Mouse (Mus musculus) mature B cell (primary cell): ENCODE results near the gene Gdpgp1.

ENCODE experiments used
- in situ Hi-C: fragments of 300-500 bp; cut with MboI; formaldehyde crosslinking; loops from 2 replicates; pipeline ENCODE4 v1.14.3; 2019

Gdpgp1 gene

GRCm38 (mm10) chr7:80221179-80221750 lies 11.4 kb upstream of the Gdpgp1 start:
- in situ Hi-C loops: no loop called here

GRCm38 (mm10) chr7:80227065-80227464 lies 5.6 kb upstream of the Gdpgp1 start:
- in situ Hi-C loops: no loop called here

DNA sequence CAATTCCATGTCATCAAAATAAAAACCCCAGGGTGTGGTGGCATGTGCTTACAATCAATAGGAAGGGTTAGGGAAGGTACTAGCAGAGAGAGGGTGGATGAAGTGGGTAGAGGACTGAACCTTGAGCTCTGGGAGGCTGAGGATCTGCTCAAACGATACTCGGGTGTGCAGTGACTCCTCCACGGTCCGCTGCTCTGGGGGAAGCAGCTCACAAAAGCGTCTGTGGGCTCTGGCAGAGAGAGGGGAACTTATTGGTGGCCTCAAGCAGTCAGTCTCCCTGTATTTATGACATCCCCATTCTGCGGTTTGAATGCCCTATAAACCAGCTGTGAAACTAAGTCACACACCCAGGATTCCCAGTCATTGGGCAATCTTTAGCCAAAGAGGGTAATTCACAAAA lies 2.5 kb upstream of the Gdpgp1 start:
- in situ Hi-C loops: no loop called here

- in situ Hi-C loops: no loop called here
Measured at GRCm38 (mm10) chr7:80231971-80232488, 635 bp upstream of the Gdpgp1 start.

DNA sequence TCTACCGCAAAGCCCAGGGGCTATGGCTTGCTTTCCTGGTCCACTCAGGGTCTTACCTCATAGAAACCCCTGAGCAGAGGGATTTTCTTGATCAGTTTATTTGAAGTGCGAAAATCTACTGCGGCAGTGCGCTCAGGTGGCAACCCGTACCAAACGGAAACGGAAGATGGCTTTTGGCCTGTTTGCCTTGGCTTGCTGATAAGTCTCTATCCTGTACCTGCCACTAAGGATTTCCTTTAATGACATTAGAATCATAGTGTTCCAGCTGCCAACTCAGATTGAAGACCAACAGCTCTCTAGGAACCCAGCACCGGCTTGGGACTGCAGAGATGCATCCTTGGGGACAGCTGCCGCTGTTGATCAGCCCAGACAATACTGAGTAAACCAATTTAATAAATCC lies 1.1 kb downstream of the Gdpgp1 start:
- in situ Hi-C loops: no loop called here

DNA sequence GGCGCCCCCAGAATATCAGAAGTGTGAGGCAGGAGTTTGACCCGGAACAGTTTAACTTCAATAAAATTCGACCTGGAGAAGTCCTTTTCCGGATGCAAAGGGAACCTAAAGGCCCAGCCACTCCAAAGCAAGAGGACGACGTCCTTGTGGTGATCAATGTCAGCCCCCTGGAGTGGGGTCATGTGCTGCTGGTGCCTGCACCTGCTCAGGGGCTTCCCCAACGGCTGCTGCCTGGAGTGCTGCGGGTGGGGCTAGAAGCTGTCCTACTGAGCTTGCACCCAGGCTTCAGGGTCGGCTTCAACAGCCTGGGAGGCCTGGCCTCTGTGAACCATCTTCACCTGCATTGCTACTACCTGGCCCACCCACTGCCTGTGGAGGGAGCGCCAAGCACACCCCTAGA lies 5.9 kb downstream of the Gdpgp1 start:
- in situ Hi-C loops: no loop called here

DNA sequence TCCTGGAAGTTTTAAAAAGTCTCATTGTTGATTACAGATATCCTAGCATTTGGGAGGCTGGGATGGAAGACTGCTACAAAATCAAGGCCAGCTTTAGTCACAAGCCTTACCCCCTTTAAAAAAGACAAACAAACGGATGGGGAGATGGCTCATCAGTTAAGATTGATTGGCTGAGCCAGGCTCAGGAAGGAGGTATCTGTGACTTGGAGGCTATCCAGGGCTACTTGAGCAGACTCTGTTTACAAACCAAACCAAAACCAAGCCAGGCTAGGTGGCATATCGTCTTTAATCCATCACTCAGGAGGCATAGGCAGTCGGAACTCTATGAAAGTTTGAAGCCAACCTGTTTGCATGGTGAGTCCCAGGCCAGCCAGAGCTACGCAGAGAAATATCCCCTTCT lies 9.0 kb downstream of the Gdpgp1 start:
- in situ Hi-C loops: no loop called here

DNA sequence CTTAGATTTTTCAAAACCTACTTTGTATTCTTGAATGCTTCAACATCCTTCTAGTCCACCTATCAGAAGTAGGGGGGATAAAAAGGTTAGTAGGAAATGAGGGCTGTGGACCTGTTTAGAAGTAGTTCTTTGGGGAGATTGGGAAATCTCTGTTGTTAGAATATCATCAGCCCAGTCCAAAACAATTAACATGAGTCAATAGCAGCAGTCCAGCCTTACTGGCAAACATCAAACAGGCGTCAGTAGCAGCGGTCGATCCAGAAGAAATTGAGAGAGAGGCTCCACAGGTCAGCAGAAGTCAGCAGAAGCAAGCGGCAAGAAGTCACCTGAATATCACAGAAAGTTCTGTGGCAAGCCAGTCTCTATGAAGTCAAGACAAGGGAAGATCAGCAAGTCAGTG lies 12.2 kb downstream of the Gdpgp1 start:
- in situ Hi-C loops: no loop called here

DNA sequence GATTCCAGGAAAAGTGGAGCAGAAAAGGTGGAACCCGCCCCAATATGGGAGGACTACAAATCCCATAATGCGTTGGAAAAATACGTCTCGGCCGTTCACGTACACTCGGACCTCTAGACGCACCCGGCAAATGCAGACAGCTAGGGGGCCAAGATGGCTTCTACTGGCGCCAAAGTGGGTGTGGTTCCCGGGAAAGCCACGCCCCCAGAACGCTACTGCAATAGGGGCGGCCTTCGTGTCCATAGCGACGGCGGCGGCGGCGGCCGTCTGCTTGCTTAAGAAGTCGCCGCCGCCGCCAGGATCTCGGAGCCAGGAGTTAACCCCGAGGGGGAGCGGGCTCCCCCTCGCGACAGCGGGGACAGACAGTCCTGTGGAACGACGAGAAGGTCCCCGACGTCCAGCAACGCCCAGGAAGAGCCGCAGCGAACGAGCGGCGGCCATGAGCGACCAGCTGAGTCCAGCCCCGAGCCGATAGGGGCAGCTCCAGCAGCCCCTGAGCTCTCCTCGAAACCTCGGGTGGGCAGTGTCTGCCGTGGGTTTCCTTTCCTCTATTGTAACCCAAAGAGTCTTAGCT lies 13.6 kb downstream of the Gdpgp1 start, which contains the start of gene Ttll13:
Ttll13 (plus strand) TSS at position 229 of the 574 bp plus-strand sequence.
- in situ Hi-C loops: no loop called here

- in situ Hi-C loops: no loop called here
Measured at GRCm38 (mm10) chr7:80246859-80247258, 14.2 kb downstream of the Gdpgp1 start.

DNA sequence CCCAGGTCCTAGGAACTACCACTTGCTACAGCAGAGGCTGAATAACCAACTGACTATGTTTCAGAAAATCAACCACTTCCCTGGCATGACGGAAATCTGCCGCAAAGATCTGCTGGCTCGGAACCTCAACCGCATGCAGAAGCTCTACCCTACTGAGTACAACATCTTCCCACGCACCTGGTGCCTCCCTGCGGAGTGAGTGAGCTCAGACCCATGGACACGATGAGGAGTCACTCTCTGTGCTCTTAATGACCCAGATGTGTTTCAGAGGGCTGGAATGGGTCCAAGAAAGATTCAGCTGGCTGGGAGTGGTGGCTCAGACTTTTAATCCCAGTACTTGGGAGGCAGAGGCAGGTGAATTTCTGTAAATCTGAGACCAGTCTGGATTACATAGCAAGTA lies 19.8 kb downstream of the Gdpgp1 start:
- in situ Hi-C loops: no loop called here

DNA sequence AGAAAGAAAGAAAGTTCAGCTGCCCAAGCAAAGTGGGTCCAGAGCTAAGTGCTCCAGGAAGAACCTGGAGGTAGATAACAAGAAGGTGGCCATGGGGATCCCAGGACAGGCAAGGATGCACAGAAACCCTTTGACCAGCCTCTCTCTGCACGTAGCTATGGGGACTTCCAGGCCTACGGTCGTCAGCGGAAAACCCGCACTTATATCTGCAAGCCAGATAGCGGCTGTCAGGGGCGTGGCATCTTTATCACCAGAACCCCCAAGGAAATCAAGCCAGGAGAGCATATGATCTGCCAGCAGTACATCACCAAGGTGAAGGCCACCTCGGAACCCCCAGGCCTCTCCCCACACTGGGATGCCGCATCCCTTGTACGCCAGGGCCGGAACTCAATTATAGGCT lies 20.2 kb downstream of the Gdpgp1 start:
- in situ Hi-C loops: no loop called here

GRCm38 (mm10) chr7:80255981-80256380 lies 23.3 kb downstream of the Gdpgp1 start:
- in situ Hi-C loops: no loop called here

DNA sequence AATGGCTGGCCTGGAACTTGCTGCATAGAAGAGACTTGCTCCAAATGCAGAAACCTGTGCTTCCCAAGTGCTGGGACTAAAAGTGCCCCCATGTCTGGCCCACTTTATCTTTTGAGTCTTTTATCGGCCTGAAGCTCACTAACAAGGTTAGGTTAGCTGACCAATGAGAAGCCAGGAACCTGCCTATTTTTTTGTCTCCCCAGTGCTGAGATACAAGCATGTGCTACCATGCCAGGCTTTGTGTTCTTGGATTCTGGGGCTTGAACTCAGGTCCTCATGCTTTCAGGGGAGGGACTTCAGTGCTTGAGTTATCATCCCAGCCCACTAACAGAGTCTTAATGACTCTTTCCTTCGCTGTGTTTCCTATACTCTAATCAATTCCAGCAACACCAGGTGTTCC lies 25.0 kb downstream of the Gdpgp1 start:
- in situ Hi-C loops: no loop called here

DNA sequence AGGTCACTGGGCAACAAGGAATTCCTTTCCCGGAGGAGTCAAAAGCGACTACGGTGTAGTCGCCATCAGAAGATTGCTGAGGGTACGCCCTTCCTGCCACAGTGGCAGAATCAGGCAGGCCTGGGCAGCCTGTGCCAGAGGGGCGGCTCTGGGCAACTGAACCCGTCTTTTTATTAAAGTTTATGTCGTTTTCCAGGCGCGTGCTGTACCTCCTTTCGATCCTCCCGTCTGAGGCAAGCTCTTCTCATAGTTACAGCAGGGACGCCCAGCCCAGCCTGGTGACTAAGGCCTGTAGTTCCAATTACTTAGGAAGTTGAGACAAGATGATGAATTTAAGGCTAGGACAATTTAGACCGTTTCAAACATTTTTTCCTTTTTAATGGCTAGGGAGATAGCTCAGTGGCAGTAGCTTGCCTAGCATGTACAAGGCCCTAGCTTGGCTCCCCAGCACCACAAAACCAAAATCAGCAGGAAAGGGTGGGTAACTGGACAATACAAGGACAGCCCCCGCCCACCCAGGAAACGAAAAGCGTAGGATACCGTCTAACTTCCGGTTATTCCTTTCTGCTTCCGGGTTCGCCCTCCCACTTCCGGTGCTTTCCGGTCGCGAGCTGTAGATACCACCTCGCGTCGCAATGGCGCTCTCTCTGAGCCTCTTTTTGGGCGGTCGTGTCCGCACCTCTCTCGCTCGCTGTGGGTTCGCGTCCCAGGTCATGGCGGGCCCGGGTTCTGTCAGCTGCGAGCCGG lies 28.1 kb downstream of the Gdpgp1 start, which contains the start of gene Ngrn:
Ngrn (plus strand) TSS at position 591 of the 747 bp plus-strand sequence.
- in situ Hi-C loops: no loop called here

GRCm38 (mm10) chr7:80261372-80261990 lies 28.8 kb downstream of the Gdpgp1 start:
- in situ Hi-C loops: no loop called here

DNA sequence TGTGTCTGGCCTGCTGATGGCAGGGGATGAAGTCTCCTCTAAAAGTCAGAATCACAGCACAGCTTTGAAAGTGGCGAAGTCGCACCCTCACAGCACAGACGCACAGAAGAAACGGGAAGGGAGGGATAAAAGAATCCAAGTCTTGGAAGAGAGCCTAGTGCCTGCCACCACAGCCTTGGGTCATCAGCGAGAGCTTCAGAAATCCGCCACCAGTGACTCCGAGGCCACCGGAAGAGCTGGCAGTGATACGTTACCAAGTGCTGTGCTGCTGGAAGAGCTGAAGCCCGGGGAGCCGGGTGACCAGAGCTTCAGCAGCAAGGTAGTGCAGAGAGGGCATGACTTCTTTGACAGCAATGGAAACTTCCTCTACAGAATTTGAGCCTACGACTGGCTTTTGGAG lies 31.9 kb downstream of the Gdpgp1 start:
- in situ Hi-C loops: no loop called here

- in situ Hi-C loops: no loop called here
Measured at GRCm38 (mm10) chr7:80267764-80268163, 35.1 kb downstream of the Gdpgp1 start.

DNA sequence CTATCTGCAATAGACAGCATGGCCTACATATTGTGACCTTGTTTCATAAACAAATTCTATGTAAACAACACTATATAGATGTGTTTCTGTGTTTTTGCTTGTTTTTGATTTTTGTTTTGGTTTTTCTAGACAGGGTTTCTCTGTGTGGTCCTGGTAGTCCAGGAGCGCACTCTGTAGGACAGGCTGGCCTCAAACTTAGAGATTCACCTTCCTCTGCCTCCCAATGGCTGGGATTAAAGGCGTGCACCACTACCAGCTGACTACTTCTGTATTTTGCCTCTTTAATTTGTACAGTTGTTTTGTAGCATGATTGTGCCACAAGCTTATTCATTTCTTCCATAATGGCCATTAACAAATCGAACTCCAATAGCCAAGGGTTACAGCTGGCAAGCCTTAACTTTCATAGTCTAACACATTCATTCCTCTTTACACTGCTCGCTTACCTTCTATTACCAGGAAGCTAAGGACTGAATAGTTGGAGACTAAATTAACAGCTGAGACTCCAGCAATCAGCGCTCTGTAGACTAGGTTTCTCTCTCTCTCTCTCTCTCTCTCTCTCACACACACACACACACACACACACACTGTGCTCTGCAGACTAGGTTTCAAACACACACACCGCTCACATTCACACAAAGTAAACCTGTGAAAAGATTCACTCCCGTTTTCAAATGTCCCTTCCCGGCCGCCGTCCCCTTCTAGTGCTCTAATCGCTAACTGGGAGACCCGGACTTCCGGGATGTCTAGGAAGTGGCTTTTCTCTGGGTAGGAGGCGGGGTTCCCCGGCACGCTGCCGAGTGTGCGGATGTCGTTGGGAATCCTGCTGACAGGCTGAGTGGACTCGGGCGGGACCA lies 36.5 kb downstream of the Gdpgp1 start, which contains the start of gene Vps33b:
Vps33b (plus strand) TSS at position 753 of the 854 bp plus-strand sequence.
- in situ Hi-C loops: no loop called here

DNA sequence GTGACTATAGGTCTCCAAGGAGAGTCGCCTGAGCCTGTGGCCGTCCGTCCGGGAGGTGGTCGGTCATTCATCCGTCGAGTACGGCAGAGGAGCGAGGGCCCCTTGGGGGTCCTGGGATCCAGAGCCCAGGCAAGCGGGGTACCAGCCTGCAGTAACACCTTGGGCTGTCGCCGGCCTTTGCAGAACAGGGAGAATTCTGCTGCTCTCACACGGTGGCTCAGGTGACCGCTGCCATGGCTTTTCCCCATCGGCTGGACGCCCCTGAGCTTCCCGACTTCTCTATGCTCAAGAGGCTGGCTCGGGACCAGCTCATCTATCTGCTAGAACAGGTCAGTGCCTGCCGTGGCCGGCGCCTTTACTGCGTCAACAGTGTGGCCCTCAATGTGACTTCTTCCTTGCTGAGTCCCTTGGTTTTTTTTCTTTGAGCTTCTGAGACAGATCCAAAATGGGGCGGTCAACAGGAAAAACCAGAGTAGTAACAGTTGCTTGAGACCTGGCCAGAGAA lies 37.1 kb downstream of the Gdpgp1 start:
- in situ Hi-C loops: no loop called here

DNA sequence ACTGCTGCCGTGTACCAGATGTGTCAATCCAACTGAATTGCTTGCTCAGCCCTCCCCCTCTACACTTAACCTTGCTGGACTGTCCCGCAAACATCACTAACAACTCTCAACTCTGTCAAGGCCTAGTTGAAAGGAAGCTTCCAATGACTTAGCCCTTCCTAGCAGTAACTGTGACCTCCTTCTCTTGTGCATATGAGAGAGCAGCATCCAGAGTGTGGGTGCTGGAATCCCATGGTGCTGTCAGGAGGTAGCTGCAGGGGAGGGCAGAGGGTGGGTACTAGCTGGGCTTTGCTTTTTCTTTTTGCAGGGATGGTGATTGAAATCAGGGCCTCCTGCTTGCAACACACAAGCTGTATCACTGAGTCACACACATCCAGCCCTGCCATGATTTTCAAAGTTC lies 40.8 kb downstream of the Gdpgp1 start:
- in situ Hi-C loops: no loop called here
